Mouse (Mus musculus) limb, embryonic 14.5 days (tissue): ENCODE results near the gene Gm20388. TPM values are rescaled to one million over a fixed set of nuclear protein-coding genes. Genes with fewer than 3 reads are reported as not detected.
A peak's percentile ranks its signal among the peaks of the same experiment; 100 is the strongest.

Experiments
- ATAC-seq: fragments of 200-750 bp; cut with Nextera tagmentation; 2 replicates; pipeline ENCODE4 v1.8.0; 2017; ENCODE audit warnings: low read depth, moderate number of reproducible peaks, moderate TSS enrichment; ENCODE audit not compliant: low FRiP score
- DNase-seq: peaks from one replicate; pipeline ENCODE4 v3.0.0-alpha.2; 2015; ENCODE audit warnings: low spot score
- H3K27ac ChIP-seq: fragments of 300-500 bp; sonication (generic); replicated peaks from 2 replicates; pipeline ENCODE4 v1.5.1; 2014; ENCODE audit warnings: low read depth, mild to moderate bottlenecking, low read length, moderate library complexity, mixed read lengths
- H3K27me3 ChIP-seq: fragments of 300-500 bp; sonication (generic); 2 replicates; pipeline ENCODE4 v1.6.1; 2014; ENCODE audit warnings: low read length, mixed read lengths; ENCODE audit not compliant: control insufficient read depth, insufficient read depth
- H3K36me3 ChIP-seq: fragments of 300-500 bp; sonication (generic); 2 replicates; pipeline ENCODE4 v1.6.1; 2014; ENCODE audit warnings: mild to moderate bottlenecking, low read length, moderate library complexity, mixed read lengths; ENCODE audit not compliant: control insufficient read depth, insufficient read depth
- H3K4me1 ChIP-seq: fragments of 300-500 bp; sonication (generic); 2 replicates; pipeline ENCODE4 v1.6.1; 2014; ENCODE audit warnings: antibody characterized with exemption, low read length, mixed read lengths; ENCODE audit not compliant: control insufficient read depth, insufficient read depth
- H3K4me2 ChIP-seq: fragments of 300-500 bp; sonication (generic); replicated peaks from 2 replicates; pipeline ENCODE4 v1.6.1; 2014; ENCODE audit warnings: low read depth, mild to moderate bottlenecking, low read length, moderate library complexity; ENCODE audit not compliant: severe bottlenecking
- H3K4me3 ChIP-seq: fragments of 300-500 bp; sonication (generic); replicated peaks from 2 replicates; pipeline ENCODE4 v1.5.1; 2014; ENCODE audit warnings: low read length
- H3K9ac ChIP-seq: fragments of 300-500 bp; sonication (generic); 2 replicates; pipeline ENCODE4 v1.6.1; 2014; ENCODE audit warnings: mild to moderate bottlenecking, low read depth, low read length, moderate library complexity; ENCODE audit not compliant: severe bottlenecking
- H3K9me3 ChIP-seq: fragments of 300-500 bp; sonication (generic); 2 replicates; pipeline ENCODE4 v1.6.1; 2016; ENCODE audit warnings: low read length; ENCODE audit not compliant: control insufficient read depth
- POLR2A ChIP-seq: fragments of 200-500 bp; IDR thresholded peaks from 2 replicates; pipeline ENCODE4 v1.8.0; 2012; ENCODE audit warnings: inconsistent platforms, mild to moderate bottlenecking, moderate library complexity, borderline replicate concordance; ENCODE audit not compliant: insufficient read depth, insufficient read length; ENCODE audit errors: extremely low read depth
- WGBS: fragments of 180-500 bp; shearing (Covaris S2); extraction: QIAGEN DNeasy Blood & Tissue Kit; methylation state at CpG from one replicate; pipeline ENCODE4 v1.1.7; 2014; 5-methylcytosine and 5-hydroxymethylcytosine counted together
- polyA plus RNA-seq, 2 experiments: library from polyadenylated mRNA; depleted of rRNA in 1 of 2; stranded (reverse) in 1 of 2; unstranded in 1 of 2; fragments of >200 nt; fragmentation: Nextera tagmentation in 1 of 2; extraction: Ambion mirVana in 1 of 2; gene quantifications; 2 replicates each; pipeline versions ENCODE4 v1.2.1 to v1.2.3; 2012 to 2014

Gm20388 gene
- polyA plus RNA-seq, 2 experiments: 1.9 to 49.9 TPM

GRCm38 (mm10) chr8:122457171-122457570 is 2546.5 kb downstream of the Gm20388 start:
- 69% methylated on average over 11 of the region's 11 CpGs for WGBS
- Histone ChIP-seq H3K4me3 (no peak overlapping the region), H3K27me3 (peaks cover 31% of the 10 kb centered on the region), H3K36me3 (no peaks in the 10 kb centered on the region), H3K9me3 (no peaks in the 10 kb centered on the region), H3K9ac (no peak overlapping the region), H3K27ac (no peak overlapping the region), H3K4me1 (peaks cover 13% of the 10 kb centered on the region), H3K4me2 (no peak overlapping the region)
- DNase-seq: no peak
- no peak for TF ChIP-seq POLR2A
- ATAC-seq: no peak

GRCm38 (mm10) chr8:122459218-122459900 is 2548.7 kb downstream of the Gm20388 start:
- H3K27ac ChIP-seq: no peak overlapping the region
- no peak for ATAC-seq
- no peaks in the 10 kb centered on the region for H3K36me3 ChIP-seq
- H3K4me2 ChIP-seq: no peak overlapping the region
- peaks cover 13% of the 10 kb centered on the region for H3K4me1 ChIP-seq
- peaks cover 31% of the 10 kb centered on the region for H3K27me3 ChIP-seq
- no peaks in the 10 kb centered on the region for H3K9me3 ChIP-seq
- no peak overlapping the region for H3K4me3 ChIP-seq
- 50% methylated on average over 5 of the region's 6 CpGs for WGBS
- no peak for DNase-seq
- no peak for TF ChIP-seq POLR2A
- H3K9ac ChIP-seq: no peak overlapping the region

- no peak overlapping the region for H3K27ac ChIP-seq
- H3K4me1 ChIP-seq: peaks cover 13% of the 10 kb centered on the region
- DNase-seq (no peak), ATAC-seq (no peak)
- peaks cover 31% of the 10 kb centered on the region for H3K27me3 ChIP-seq
- peak overlapping the region; percentile 47 for H3K4me2 ChIP-seq
- H3K4me3 ChIP-seq: peak overlapping the region; percentile 30
- TF ChIP-seq POLR2A: no peak
- no peaks in the 10 kb centered on the region for H3K36me3 ChIP-seq
- H3K9ac ChIP-seq: peak overlapping the region; percentile 12; the same call in 1 of the 2 replicates
- WGBS: 25% methylated on average over 7 of the region's 7 CpGs
- no peaks in the 10 kb centered on the region for H3K9me3 ChIP-seq
These were observed 2549.3 kb downstream of the Gm20388 start for GRCm38 (mm10) chr8:122459990-122460389.

GRCm38 (mm10) chr8:122460524-122461472 is 2550.2 kb downstream of the Gm20388 start, which contains the start of gene Snai3:
Snai3 (minus strand) TSS chr8:122460733.
- peaks cover 13% of the 10 kb centered on the region for H3K4me1 ChIP-seq
- DNase-seq (peak; percentile 21), ATAC-seq (peak; percentile 78)
- peaks cover 31% of the 10 kb centered on the region for H3K27me3 ChIP-seq
- no peak within 1 kb of the TSS for H3K27ac ChIP-seq
- peak within 1 kb of the TSS; percentile 47 for H3K4me2 ChIP-seq
- no peak for TF ChIP-seq POLR2A
- WGBS: 5% methylated on average over 34 of the region's 56 CpGs
- H3K36me3 ChIP-seq: peaks cover 5% of the 10 kb centered on the region; the same call in 1 of the 2 replicates
- peak within 1 kb of the TSS; percentile 30 for H3K4me3 ChIP-seq
- peak within 1 kb of the TSS; percentile 12; the same call in 1 of the 2 replicates for H3K9ac ChIP-seq
- H3K9me3 ChIP-seq: no peaks in the 10 kb centered on the region

- Histone ChIP-seq H3K27me3 (peaks cover 31% of the 10 kb centered on the region), H3K9me3 (no peaks in the 10 kb centered on the region), H3K27ac (no peak overlapping the region), H3K4me2 (no peak overlapping the region), H3K4me3 (no peak overlapping the region), H3K36me3 (peaks cover 14% of the 10 kb centered on the region), H3K9ac (no peak overlapping the region), H3K4me1 (peaks cover 13% of the 10 kb centered on the region)
- 53% methylated on average over 11 of the region's 11 CpGs for WGBS
- no peak for ATAC-seq
- no peak for DNase-seq
- no peak for TF ChIP-seq POLR2A
These were observed 2551.0 kb downstream of the Gm20388 start for GRCm38 (mm10) chr8:122461473-122462148.
